Mouse (Mus musculus): ENCODE results near the gene N4bp2l1. TPM values are rescaled to one million over a fixed set of nuclear protein-coding genes. Genes with fewer than 3 reads are reported as not detected.

The N4bp2l1 gene
- total RNA-seq, 2 experiments from 2014 or later = 47.3 to 57.2 TPM

DNA sequence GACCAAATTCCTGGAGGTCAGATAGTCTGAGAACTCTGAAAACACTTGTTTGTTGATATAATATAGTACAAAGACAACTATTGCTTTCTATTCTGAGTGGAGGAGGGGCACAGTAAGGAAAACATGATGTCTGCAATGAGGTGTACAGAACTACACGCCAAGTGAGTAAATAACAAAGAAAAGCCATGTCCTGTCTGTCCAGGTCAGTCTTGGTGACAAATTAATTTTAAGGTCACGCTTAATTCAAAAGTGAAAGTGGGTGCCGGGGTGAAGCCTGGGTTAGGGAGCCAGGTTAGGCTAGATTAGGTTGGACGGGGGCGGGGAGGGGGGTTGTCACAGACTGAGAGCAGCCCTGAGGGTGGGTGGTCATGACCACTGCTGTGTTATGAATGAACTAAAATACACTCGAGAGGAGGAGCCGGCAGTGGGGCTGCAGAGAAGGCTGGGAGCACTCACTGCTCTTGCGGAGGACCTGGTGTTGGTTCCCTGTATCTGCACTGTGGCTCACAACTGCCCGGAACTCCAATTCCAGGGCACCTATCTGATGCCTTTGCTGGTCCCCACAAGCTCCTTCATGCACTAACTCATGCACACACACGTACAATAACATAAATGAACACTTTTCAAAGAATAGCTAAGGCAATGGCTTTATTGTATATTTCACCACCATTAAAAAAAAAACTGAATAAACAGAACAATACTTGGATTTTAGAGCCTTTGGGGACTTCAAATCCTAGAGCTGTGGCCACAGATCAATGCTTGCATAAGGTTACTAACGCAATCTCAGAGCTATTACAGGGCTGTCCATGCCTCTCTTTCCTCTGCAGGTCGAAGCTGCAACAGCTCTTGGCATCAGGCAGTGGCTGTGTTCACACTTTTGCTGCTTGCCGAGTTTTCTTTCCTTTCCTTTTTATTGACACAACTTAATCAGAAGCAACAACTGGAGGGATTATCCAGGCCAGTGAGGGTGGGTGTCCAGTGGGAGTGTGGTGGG lies 2.6 kb upstream of the N4bp2l1 start:
- DNase-seq (ENCODE audit: extremely low spot score in 1 of 2, low spot score in 1 of 2) = no peak

DNA sequence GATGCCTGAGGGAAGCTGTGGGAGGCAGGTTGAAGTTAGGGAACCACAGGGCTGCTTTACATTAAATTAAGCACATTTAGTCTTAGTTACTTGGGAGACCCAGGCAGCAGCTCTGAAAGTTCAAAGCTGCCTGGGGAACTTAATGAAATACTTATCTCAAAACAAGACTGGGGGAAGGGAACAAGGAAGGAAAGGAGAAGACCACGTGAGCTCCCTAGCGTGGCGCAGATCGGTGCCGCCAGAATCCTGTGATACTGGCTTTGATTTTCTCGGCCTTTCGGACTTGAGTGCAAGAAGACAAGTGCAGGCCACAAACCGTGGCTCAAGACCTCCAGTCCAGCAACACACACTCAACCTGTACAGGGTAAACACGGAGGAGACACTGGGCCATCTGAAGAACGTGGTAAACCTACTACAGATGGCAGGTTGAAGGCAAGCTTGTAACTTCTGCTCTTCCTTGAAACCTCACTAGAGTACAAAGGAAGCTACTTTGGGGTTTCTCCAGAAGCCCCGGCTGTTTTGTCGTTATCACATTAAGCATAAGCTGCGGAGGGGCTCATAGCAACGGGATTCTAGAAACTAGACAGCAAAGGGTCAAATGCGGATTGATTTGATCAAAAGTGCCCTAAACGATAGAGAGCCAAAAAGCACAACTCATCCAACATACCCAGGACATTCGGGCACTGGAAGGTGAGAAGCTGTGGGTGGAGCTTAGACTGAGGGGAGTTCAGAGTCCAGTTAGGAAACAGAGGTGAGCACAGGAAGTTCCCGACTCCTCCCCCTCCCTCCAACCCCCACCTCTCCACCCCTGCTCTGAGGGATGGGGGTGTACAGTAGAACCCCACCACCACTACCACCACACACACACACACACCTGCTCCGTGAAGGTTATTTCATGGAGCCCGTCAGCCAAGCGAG lies 1.5 kb upstream of the N4bp2l1 start:
- no peak for DNase-seq (ENCODE audit: extremely low spot score in 1 of 2, low spot score in 1 of 2)

DNA sequence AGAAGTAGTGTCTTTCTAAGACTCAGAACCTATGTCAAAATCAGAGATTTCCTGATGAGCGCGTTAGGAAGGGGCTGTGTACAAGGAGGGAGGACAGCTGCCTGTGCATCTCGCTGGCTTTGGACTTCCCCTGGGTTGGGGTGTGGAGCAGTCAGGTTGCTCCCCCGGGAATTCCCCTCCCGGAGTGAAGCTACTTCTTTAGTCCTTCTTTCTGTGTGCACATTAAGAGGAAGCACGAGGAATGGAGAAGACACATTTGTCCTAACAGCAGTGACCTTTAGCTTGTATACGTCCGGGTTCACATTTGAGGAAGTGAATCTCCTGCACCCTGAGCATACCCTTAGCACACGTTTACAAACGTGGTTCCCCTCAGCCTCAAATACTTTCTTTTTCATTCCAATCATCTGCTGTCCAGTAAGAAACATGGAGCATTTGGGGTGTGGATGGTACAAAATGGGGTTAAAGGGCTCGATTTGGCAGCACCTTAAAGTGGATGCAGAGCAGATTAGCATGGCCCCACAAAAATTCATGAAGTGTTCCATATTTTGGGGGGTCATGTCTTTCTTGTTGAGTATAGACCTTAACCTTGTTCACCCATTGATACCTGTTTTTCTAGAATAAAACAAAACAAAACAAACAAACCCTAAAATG lies 1.5 kb downstream of the N4bp2l1 start:
- no peak for DNase-seq (ENCODE audit: extremely low spot score in 1 of 2, low spot score in 1 of 2)

DNA sequence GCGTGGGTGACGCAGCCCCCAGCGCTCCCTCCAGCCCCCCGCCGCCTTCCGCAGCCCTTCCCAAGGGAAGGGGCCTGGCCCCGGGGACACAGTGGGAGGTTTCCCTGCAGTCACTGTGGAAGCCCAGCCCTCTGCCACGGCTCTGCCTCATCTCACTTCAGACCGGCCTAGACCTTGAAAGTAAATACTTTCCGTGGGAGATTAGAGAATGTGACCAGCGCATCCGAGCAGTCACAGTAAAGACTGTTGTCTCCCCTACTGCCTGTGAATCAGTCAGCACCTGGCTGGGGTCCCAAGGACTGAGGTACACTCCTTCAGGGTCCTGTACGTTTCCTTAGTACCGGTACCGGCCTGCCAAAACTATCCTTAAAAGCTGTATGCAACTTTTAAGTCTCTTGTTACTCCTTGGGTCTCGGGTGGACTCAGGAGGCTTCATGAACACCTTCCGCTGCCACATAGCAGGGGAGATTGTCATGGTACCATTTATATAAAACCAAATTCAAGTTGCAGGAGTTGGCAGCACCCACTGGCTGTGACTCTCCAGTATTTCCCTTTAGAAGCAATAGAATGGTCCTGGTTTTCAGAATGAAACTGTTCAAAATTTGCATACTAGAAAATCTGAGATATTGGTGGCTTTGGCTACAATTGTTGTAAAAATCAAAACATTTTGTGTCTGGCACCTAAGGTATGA lies 2.2 kb downstream of the N4bp2l1 start:
- no peak for DNase-seq (ENCODE audit: extremely low spot score in 1 of 2, low spot score in 1 of 2)

DNA sequence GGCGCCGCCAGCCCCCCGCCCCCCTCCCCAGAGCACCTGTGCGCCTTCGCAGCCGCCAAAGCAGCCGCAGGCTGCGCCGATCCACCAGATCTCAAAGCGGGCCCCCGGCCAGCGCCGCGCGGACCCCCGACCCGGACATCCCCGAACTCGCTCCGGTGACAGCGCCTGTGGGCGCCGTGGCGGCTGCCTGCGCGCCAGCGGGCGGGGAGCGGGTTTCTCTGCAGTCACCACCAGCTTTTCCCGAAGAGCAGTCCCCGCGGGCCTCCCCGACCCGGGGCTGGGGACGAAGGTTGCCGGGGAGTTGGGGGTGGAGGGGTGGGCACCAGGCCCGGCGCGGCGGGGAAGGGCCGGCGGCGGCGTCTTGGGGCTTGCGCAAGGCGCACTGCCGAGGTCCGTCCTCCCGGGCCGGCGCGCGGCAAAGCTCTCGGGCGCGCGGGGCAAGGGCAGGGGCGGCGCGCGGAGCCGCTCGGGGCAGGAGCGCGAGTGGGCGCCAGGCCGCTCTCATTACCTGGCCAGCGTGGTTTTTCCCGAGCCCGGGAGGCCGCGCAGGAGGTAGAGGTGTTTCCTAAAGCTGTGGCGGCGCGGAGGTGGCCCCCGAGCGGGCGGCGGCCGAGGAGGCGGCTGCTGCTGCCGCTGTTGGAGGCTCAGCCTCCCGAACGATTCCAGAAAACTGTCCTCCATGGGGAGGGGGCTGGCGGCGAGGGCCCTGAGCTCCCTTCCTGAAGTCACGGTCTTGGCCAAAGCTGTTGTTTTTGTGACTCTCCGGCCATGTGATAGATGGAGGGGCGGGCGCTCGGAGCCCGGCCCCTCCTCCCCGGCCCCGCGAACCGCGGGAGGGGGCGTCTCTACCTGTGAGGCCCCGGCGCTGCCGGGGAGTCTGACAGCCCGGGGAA lies 3.0 kb downstream of the N4bp2l1 start:
- peak; percentile 60 to 61 for DNase-seq (ENCODE audit: extremely low spot score in 1 of 2, low spot score in 1 of 2)

DNA sequence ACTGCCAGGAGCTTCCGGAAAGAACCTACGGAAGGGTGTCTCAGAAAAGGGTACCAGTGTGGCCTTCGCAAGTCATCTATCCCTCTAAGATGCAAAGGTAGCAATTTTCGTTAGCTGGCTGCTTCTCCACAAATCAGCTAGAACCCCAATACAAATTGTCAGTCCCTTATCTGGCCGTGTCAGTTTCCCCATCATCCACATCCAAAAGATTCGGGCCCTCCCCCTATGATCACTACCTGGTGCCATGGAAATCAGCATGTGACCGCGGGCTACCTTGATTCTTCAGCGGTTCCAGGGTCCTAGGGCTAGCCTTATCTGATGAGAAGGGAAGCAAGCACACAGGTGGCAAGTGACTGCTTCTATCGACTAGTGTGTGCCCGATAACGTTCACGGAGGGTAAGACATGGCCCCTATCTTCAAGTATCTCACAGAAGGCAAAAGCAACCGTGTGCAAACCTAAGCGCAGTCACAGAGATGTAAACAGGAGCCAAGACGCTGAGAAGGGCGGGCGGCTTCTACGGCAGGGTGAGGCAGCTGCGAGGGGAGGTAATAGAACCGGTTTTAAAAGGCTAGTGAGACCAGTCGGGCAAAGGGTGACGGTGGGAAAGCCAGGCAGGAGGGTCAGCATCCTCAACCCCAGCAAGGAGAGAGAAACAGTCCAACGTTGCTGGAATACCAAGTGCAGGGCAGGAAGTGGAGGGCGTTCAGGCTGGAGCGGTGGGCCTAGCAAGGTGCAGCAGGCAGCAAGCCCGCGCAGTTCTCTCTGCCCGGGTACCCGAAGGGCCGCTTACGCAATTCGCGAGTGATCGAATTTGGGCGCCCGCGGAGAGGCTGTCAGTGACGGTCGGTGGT lies 3.9 kb downstream of the N4bp2l1 start:
- peak; percentile 38 to 53 for DNase-seq (ENCODE audit: extremely low spot score in 1 of 2, low spot score in 1 of 2)

DNA sequence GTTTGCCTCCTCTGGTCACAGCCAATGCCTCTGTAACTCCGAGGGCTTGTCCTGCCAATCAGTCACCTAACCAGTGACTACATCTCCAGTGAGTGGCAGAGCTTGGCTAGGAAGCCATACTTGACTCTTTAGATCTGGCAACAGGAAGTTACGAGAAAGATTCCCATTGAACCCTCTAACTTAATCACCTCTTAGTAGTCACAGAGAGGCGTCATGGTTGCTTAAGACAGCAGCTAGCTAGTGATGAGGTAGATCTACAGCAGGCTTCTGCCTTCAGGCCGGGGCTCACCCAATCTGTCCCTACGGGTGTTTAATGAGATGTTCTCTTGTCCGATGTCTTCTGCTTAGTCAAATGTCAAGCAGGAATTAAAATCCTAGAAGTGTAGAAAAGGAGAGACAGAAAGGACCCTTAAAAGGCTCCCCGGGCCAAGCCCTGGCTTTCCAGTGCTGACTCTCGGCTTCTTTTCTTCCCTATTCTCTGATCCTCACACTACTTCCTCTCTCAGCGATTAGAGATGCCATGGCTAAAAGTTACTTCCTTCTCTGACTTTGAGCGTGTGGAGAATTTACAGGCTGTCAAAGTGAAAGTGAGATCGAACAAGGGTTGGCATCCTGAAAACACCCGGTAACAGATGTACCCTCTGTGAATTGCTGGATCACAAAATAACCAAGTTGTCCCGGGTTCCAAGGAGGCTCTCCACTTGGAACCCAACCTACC lies 4.6 kb downstream of the N4bp2l1 start:
- DNase-seq (ENCODE audit: extremely low spot score in 1 of 2, low spot score in 1 of 2) = no peak

DNA sequence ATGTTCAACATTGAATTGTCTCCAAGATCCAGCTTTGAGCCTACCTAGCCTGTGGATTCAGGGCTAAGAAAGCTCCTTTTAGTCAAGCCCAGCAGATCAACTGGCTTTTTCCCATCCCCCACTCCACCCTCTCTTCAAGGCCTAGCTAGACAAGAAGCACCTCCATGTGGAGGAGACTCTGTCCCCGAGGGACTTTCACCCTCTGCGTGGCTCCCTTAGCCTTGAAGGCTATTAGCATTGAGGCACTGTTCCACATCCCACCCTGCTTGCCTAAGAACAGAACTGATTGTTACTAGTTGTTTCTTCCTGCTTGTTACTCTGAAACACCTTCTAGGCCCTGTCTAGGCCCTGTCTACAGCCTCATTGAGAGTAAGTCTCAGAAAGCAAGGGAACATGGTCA lies 7.0 kb downstream of the N4bp2l1 start:
- DNase-seq (ENCODE audit: extremely low spot score in 1 of 2, low spot score in 1 of 2) = no peak

DNA sequence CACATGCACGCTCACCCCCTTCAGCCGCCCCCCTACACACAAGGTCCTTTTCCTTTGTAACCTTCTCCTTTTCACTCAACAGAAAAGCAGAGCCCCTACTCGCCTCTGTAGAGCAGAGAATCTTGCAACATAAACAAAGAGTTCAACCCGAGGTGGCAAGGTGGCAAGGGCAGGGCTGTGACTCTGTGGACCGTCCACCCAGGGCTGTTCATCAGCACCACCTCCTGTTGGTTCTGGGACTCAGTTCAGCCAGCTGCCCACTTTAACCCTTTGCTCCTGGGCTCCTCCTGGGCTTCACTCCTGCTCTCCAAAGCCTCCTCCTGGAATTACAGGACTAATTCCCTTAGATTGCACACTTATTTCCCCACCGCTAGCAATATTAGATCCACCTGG lies 12.7 kb downstream of the N4bp2l1 start:
- DNase-seq (ENCODE audit: extremely low spot score in 1 of 2, low spot score in 1 of 2) = no peak

DNA sequence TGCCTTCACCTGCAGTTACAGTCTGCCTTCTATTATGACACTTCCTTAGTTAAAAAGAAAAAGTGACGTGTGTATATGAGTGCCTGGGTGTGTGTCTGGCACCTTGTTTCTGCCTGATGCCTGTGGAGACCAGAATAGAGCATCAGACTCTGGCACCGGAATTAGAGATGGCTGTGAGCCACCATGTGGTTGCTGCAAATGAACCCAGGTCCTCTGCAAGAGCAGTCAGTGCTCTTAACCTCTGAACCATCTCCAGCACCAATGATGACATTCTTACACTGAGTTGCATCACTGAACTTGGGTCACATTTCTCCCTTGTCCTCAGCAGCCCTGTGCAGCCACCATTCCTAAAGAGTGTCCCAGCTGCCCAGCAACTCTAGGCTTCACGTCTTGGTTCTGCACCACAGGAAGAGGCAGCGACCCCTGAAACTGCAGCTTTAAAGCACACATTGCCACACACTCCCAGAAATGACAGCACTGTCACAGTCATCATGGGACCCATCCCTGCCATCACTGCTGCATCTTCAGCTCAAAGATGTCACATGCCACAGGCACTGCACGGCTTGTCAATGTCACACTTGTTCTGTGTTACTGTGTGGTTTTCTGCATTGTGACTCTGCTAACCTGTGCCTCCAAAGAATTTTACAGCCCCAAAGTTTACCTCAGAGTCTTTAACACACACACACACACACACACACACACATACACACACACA lies 13.2 kb downstream of the N4bp2l1 start:
- no peak for DNase-seq (ENCODE audit: extremely low spot score in 1 of 2, low spot score in 1 of 2)

DNA sequence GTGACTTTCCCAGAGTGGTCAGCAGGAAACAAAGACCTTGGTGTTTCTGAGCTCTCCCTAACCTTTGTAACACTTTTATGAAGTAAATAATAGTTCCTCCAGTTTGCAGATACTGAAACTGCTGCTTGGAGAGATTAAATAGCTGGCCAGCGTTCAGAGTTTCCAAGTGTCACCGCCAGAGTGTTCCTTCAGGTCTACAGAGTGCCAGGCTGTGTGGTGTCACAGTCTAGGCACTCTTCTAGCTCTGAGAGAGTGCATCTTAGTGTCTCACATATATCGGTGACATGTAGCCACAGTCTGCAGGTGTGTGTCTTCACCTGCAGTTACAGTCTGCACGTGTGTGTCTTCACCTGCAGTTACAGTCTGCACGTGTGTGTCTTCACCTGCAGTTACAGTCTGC lies 13.8 kb downstream of the N4bp2l1 start:
- DNase-seq (ENCODE audit: extremely low spot score in 1 of 2, low spot score in 1 of 2) = no peak

DNA sequence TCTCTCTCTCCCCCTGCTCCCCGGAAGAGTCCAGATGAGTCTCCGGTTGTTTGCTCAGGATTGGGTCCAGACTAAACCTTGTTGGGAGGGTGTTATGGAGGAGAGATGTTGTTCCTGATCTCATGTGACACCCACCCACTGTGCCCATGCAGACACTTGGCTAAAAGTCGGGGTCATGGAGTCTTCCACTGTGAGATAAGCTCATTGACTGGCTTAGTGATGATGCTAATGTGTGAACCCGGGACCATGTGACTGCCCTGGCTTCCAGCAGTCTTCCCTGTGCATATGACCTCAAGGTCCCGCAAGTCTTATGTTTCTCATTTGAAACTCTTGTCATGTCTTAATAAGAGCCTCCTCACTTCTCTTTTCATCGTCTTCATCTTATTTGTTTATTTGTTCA lies 15.8 kb downstream of the N4bp2l1 start:
- DNase-seq (ENCODE audit: extremely low spot score in 1 of 2, low spot score in 1 of 2) = no peak

DNA sequence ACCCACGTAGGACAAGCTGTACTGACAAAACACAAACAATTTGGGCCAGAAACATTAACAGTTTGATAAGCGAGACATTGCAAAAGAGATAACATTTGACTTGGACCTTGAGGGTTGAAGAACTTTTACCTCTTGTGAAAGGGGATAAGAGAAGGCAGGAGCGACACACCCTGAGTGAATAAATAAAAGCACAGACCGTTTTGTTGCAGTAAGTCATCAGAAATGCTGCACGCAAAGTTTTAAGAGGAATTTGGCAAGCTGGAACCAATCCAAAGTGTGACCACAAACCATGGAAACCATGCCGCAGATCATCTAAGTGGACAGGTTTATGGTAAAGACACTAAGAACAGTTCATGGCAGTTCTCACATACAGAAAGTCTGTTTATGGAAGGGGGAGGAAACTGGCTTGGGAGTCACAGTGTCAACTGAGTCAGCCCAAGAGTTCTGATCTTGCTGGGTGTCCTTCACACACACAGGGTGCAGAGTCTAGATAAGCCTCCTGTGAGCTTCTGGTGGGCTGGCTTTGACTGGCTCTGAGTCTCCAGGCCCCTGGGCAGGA lies 18.3 kb downstream of the N4bp2l1 start:
- DNase-seq (ENCODE audit: extremely low spot score in 1 of 2, low spot score in 1 of 2) = no peak

DNA sequence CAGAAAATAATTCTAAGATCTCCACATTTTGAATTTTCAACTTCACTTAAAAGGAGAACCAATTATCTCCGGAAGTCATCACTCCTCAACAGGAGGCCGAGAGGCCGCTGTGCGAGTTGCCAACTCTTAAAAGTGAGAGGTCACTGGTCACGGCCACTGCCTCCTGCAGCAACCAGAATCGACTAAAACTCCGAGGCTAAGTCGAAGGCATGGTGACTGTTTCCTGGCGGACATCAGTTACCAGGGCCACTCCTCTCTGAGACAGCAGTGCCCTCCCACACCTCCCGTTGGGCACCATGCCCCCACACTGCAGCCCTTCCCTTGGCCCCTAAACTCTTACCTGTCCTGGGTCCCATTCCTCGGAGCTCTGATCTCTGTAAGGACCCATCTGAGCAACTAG lies 20.2 kb downstream of the N4bp2l1 start:
- DNase-seq (ENCODE audit: extremely low spot score in 1 of 2, low spot score in 1 of 2) = no peak

DNA sequence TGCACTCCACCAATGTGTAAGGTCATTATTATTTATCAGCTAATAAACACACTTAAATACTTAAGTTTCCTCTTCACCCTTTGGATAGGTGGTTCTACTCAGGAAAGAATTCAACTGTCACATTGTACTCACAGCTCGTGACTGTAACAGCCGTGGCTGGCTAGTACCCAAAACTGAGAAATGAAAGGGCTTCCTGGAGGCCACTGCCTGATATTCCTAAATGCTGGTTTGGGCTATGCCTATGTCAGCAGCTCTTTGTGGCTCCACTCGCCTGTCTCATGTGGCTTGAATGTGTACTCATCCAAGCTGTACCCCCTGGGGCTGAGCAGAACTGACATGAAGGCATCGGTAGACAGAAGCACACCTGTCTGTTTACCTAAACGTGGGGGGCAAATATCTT lies 22.1 kb downstream of the N4bp2l1 start:
- DNase-seq (ENCODE audit: extremely low spot score in 1 of 2, low spot score in 1 of 2) = no peak

DNA sequence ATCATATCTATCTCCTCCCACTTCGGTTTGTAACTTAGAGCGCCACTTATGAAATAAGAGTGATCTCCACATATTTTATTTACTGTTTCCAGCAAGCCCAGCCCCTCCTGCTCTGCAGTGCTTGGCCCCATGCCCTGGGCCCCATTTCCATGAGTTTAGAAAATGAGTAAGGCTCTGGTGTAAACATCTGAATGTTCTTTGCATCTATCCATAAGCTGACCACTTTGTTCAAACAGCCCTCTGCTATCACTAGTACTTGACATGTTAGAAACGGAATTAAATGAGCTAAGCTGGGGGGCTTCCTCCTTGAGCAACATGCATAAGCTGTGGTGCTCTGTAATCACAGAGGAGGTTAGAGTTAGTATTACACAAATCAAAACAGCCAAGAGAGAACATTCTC lies 22.6 kb downstream of the N4bp2l1 start:
- no peak for DNase-seq (ENCODE audit: extremely low spot score in 1 of 2, low spot score in 1 of 2)
